40 mouse cellular contexts compared by ENCODE assay signal in genomic region chr6:122569762-122570161, GRCm38 (mm10). TPM values are rescaled to one million over a fixed set of nuclear protein-coding genes. Genes with fewer than 3 reads are reported as not detected.
DNase-seq lines count a peak whose midpoint lies in the region; ATAC-seq and TF ChIP-seq lines count a peak whose summit lies in the region.
"Had no signal": no experiment of that assay in that cellular context is flagged by ENCODE, and none has a peak within 500 bp of the region (broad histone marks: within the 10 kb centered on the region; RNA-seq: fewer than 3 reads in every experiment).

No protein-coding gene starts in this region.

- no peaks in the 10 kb centered on the region for H3K4me1 ChIP-seq in forebrain, embryonic 11.5 days (replicated peaks; ENCODE audit: control insufficient read depth, insufficient read depth, low read length)
- no peaks in the 10 kb centered on the region for H3K4me1 ChIP-seq in forebrain, embryonic 14.5 days (ENCODE audit: control insufficient read depth, insufficient read depth, low read length)
- peaks cover 13% of the 10 kb centered on the region for H3K4me1 ChIP-seq in liver, postnatal 0 days (ENCODE audit: insufficient read depth)
- 0 out of 2 replicates have a peak, but pooled peaks cover 4% of the 10 kb centered on the region for H3K4me1 ChIP-seq in liver, embryonic 11.5 days (replicated peaks; ENCODE audit: control insufficient read depth, insufficient read depth, low read length)
- no peaks in the 10 kb centered on the region for H3K4me1 ChIP-seq in heart, embryonic 12.5 days (replicated peaks)
- H3K4me1 ChIP-seq: intestine, embryonic 15.5 days; liver, embryonic 13.5 days; stomach, embryonic 15.5 days had no signal

- TF ChIP-seq POLR2A in brain, embryonic 14.5 days (IDR thresholded peaks at IDR 0.05; ENCODE audit: borderline replicate concordance, extremely low read depth, insufficient read depth, insufficient read length, poor library complexity, severe bottlenecking): no peak

- H3K4me2 ChIP-seq in forebrain, embryonic 11.5 days (ENCODE audit: low read depth, low read length, severe bottlenecking): no peak overlapping the region
- H3K4me2 ChIP-seq in forebrain, embryonic 14.5 days (ENCODE audit: low read length): no peak overlapping the region
- 0 out of 2 replicates have a peak overlapping the region, but pooled peaks have one; percentile 4 for H3K4me2 ChIP-seq in liver, postnatal 0 days (ENCODE audit: low read depth, low read length)
- no peak overlapping the region for H3K4me2 ChIP-seq in liver, embryonic 11.5 days
- H3K4me2 ChIP-seq in heart, embryonic 12.5 days: no peak overlapping the region
- H3K4me2 ChIP-seq: heart, embryonic 11.5 days; intestine, embryonic 15.5 days; liver, embryonic 13.5 days; stomach, embryonic 15.5 days had no signal

- no peaks in the 10 kb centered on the region for H3K9me3 ChIP-seq in forebrain, embryonic 11.5 days (ENCODE audit: control insufficient read depth, low read length)
- no peaks in the 10 kb centered on the region for H3K9me3 ChIP-seq in forebrain, embryonic 14.5 days (replicated peaks; ENCODE audit: control insufficient read depth, low read length)
- no peaks in the 10 kb centered on the region for H3K9me3 ChIP-seq in liver, postnatal 0 days (ENCODE audit: low read length)
- H3K9me3 ChIP-seq in liver, embryonic 11.5 days (ENCODE audit: control insufficient read depth, low read length): no peaks in the 10 kb centered on the region
- H3K9me3 ChIP-seq in heart, embryonic 12.5 days (replicated peaks): no peaks in the 10 kb centered on the region
- H3K9me3 ChIP-seq: intestine, embryonic 15.5 days; liver, embryonic 13.5 days; midbrain, embryonic 10.5 days; stomach, embryonic 15.5 days had no signal

- no peak overlapping the region for H3K27ac ChIP-seq in forebrain, embryonic 11.5 days (ENCODE audit: low read depth, low read length)
- no peak overlapping the region for H3K27ac ChIP-seq in forebrain, embryonic 14.5 days (ENCODE audit: low read depth, low read length)
- H3K27ac ChIP-seq in liver, postnatal 0 days (ENCODE audit: low read depth): peak overlapping the region; percentile 77; the same call in 1 of the 2 replicates
- no peak overlapping the region for H3K27ac ChIP-seq in liver, embryonic 11.5 days (ENCODE audit: low read depth, low read length)
- peak overlapping the region; percentile 95 for H3K27ac ChIP-seq in macrophage
- no peak overlapping the region for H3K27ac ChIP-seq in heart, embryonic 12.5 days (ENCODE audit: poor library complexity, severe bottlenecking)
- H3K27ac ChIP-seq: intestine, embryonic 15.5 days; liver, embryonic 13.5 days; midbrain, embryonic 10.5 days; stomach, embryonic 15.5 days had no signal

- no peaks in the 10 kb centered on the region for H3K36me3 ChIP-seq in forebrain, embryonic 11.5 days (ENCODE audit: control insufficient read depth, insufficient read depth, low read length)
- no peaks in the 10 kb centered on the region for H3K36me3 ChIP-seq in forebrain, embryonic 14.5 days (ENCODE audit: control insufficient read depth, insufficient read depth, low read length)
- no peaks in the 10 kb centered on the region for H3K36me3 ChIP-seq in liver, postnatal 0 days (replicated peaks; ENCODE audit: insufficient read depth, low read length)
- no peaks in the 10 kb centered on the region for H3K36me3 ChIP-seq in liver, embryonic 11.5 days (ENCODE audit: control insufficient read depth, insufficient read depth, low read length)
- no peaks in the 10 kb centered on the region for H3K36me3 ChIP-seq in macrophage (ENCODE audit: inconsistent target)
- no peaks in the 10 kb centered on the region for H3K36me3 ChIP-seq in heart, embryonic 12.5 days
- H3K36me3 ChIP-seq: intestine, embryonic 15.5 days; liver, embryonic 13.5 days; midbrain, embryonic 10.5 days; stomach, embryonic 15.5 days had no signal

- no peak overlapping the region for H3K4me3 ChIP-seq in forebrain, embryonic 11.5 days (ENCODE audit: low read depth, low read length)
- no peak overlapping the region for H3K4me3 ChIP-seq in forebrain, embryonic 14.5 days (ENCODE audit: low read depth, low read length)
- H3K4me3 ChIP-seq in liver, postnatal 0 days (ENCODE audit: low read depth, low read length): no peak overlapping the region
- H3K4me3 ChIP-seq in liver, embryonic 11.5 days (ENCODE audit: low read depth, low read length): no peak overlapping the region
- H3K4me3 ChIP-seq in macrophage (ENCODE audit: inconsistent target): no peak overlapping the region
- H3K4me3 ChIP-seq in heart, embryonic 12.5 days: no peak overlapping the region
- H3K4me3 ChIP-seq: intestine, embryonic 15.5 days; liver, embryonic 13.5 days; midbrain, embryonic 10.5 days; stomach, embryonic 15.5 days had no signal

- WGBS in forebrain, embryonic 11.5 days: 79% methylated on average over 1 of the region's 1 CpGs
- 50% methylated on average over 1 of the region's 1 CpGs for WGBS in forebrain, embryonic 14.5 days
- WGBS in liver, postnatal 0 days (ENCODE audit: insufficient replicate concordance): 57% methylated on average over 1 of the region's 1 CpGs
- WGBS in liver, embryonic 11.5 days: 79% methylated on average over 1 of the region's 1 CpGs
- 57% methylated on average over 1 of the region's 1 CpGs for WGBS in macrophage (ENCODE audit: missing documents)
- 45% methylated on average over 1 of the region's 1 CpGs for WGBS in heart, embryonic 12.5 days

- H3K27me3 ChIP-seq in forebrain, embryonic 11.5 days (ENCODE audit: control insufficient read depth, insufficient read depth, low read length): no peaks in the 10 kb centered on the region
- H3K27me3 ChIP-seq in forebrain, embryonic 14.5 days (replicated peaks; ENCODE audit: control insufficient read depth, insufficient read depth, low read length): no peaks in the 10 kb centered on the region
- no peaks in the 10 kb centered on the region for H3K27me3 ChIP-seq in liver, postnatal 0 days (ENCODE audit: insufficient read depth, low read length)
- no peaks in the 10 kb centered on the region for H3K27me3 ChIP-seq in liver, embryonic 11.5 days (replicated peaks; ENCODE audit: control insufficient read depth, insufficient read depth, low read length)
- H3K27me3 ChIP-seq in heart, embryonic 12.5 days (replicated peaks): 0 out of 2 replicates have a peak, but pooled peaks cover 3% of the 10 kb centered on the region
- H3K27me3 ChIP-seq: CH12.LX; intestine, embryonic 15.5 days; liver, embryonic 13.5 days; stomach, embryonic 15.5 days had no signal

- no peak for TF ChIP-seq CTCF in liver, postnatal 0 days (IDR thresholded peaks at IDR 0.05; ENCODE audit: low read depth)
- no peak for TF ChIP-seq CTCF in brain, embryonic 14.5 days (IDR thresholded peaks at IDR 0.05; ENCODE audit: borderline replicate concordance, extremely low read depth, insufficient read depth, insufficient read length)

- peak; percentile 30 for ATAC-seq in forebrain, embryonic 11.5 days (replicated peaks; ENCODE audit: low FRiP score)
- ATAC-seq in forebrain, embryonic 14.5 days: no peak; the same call in 1 of the 2 replicates
- ATAC-seq in liver, postnatal 0 days: no peak
- no peak for ATAC-seq in liver, embryonic 11.5 days (replicated peaks; ENCODE audit: low FRiP score)
- ATAC-seq in heart, embryonic 12.5 days (ENCODE audit: insufficient number of reproducible peaks, low FRiP score): no peak
- ATAC-seq: activated CD4-positive, CD25-positive, alpha-beta regulatory T cell, adult 4 months; intestine, embryonic 15.5 days had no signal

- TF ChIP-seq EP300 in liver, postnatal 0 days (IDR thresholded peaks at IDR 0.05; ENCODE audit: low read depth): no peak

- H3K9ac ChIP-seq in forebrain, embryonic 11.5 days (ENCODE audit: low read length): no peak overlapping the region
- H3K9ac ChIP-seq in forebrain, embryonic 14.5 days (ENCODE audit: low read length): no peak overlapping the region
- H3K9ac ChIP-seq in liver, postnatal 0 days (replicated peaks): no peak overlapping the region
- H3K9ac ChIP-seq in liver, embryonic 11.5 days (ENCODE audit: low read depth, low read length): no peak overlapping the region
- H3K9ac ChIP-seq in heart, embryonic 12.5 days: no peak overlapping the region
- H3K9ac ChIP-seq: intestine, embryonic 15.5 days; liver, embryonic 13.5 days; stomach, embryonic 15.5 days had no signal

- no peak for DNase-seq in forebrain, embryonic 11.5 days (ENCODE audit: low spot score)
- DNase-seq in forebrain, embryonic 14.5 days (ENCODE audit: low spot score): no peak
- DNase-seq in liver, postnatal 0 days: no peak
- DNase-seq in liver, embryonic 11.5 days (ENCODE audit: low spot score): no peak
- peak; percentile 17 for DNase-seq in brain, embryonic 14.5 days (ENCODE audit: low read depth)
- no peak for DNase-seq in lung, postnatal 10 days
- DNase-seq: adrenal gland, adult 2 months; adrenal gland, postnatal 36 days; cerebellum, adult 11 months; cerebellum, adult 9-10 months; cerebellum, postnatal 36 days; gastrocnemius, postnatal 14 days; heart, adult 11 months; kidney, adult 2 months; kidney, postnatal 4 days; layer of hippocampus, postnatal 36 days; left cerebral cortex, postnatal 4 days; liver, embryonic 13.5 days; lung, adult 2 months; lung, postnatal 14 days; right cerebral cortex, postnatal 14 days; thymus, postnatal 14 days had no signal

- no peaks in the 10 kb centered on the region for H3K79me2 ChIP-seq in macrophage (ENCODE audit: inconsistent target)

RNA-seq across cellular contexts. Expression of gene Aicda, which starts 16.2 kb away (rescaled TPM):
- polyA plus RNA-seq in forebrain, embryonic 11.5 days (2014; fragmentation: Nextera tagmentation; extraction: Ambion mirVana): not detected in 2 replicates
- 0.43 and 0.52 TPM in 2 replicates for polyA plus RNA-seq in forebrain, embryonic 14.5 days (2014; fragmentation: Nextera tagmentation; extraction: Ambion mirVana)
- polyA plus RNA-seq in liver, postnatal 0 days (2015; fragmentation: Nextera tagmentation; extraction: Ambion mirVana): 0.06 TPM in 1 of 2 replicates, not detected in the other
- 0.18 TPM in 1 of 2 replicates, not detected in the other for polyA plus RNA-seq in liver, embryonic 11.5 days (2014; fragmentation: Nextera tagmentation; extraction: Ambion mirVana)
- 0.25 and 0.75 TPM in 2 replicates for polyA plus RNA-seq in brain, embryonic 14.5 days (2012; rRNA removed)
- not detected for total RNA-seq in macrophage (2018; cell fraction: chromatin; rRNA removed)
- under 1 TPM in 8 of 26 experiments, not detected in 18; 0.05 to 0.13 (median 0.09) TPM for total RNA-seq in macrophage (2018; cell fraction: cytosol; rRNA removed)
- not detected for total RNA-seq in macrophage (2018; cell fraction: nucleus; rRNA removed)
- polyA plus RNA-seq in macrophage (2018): 0.13 TPM in 1 of 3 replicates, not detected in the others
- polyA plus RNA-seq in heart, embryonic 12.5 days (2016; fragmentation: Nextera tagmentation; extraction: Ambion mirVana): not detected in 2 replicates
- total RNA-seq: adrenal gland, adult 2 months; adrenal gland, postnatal 36 days; gastrocnemius, postnatal 14 days; hematopoietic stem cell, adult 5-6 weeks; layer of hippocampus, adult 8-10 months; layer of hippocampus, postnatal 36 days; megakaryocyte progenitor cell, adult 5-6 weeks; monocyte, adult 5-6 weeks had no signal
- polyA plus RNA-seq: adrenal gland, adult 2 months; C2C12; embryonic facial prominence, embryonic 11.5 days; heart, postnatal 0 days; intestine, embryonic 15.5 days; kidney, adult 2 months; kidney, embryonic 16.5 days; liver, embryonic 13.5 days; lung, adult 2 months; midbrain, embryonic 10.5 days; urinary bladder, adult 2 months had no signal

RNA-seq across cellular contexts. Expression of gene Apobec1, which starts 32.5 kb away (rescaled TPM):
- polyA plus RNA-seq in forebrain, embryonic 11.5 days (2014; fragmentation: Nextera tagmentation; extraction: Ambion mirVana): 1.2 and 1.7 TPM in 2 replicates
- polyA plus RNA-seq in forebrain, embryonic 14.5 days (2014; fragmentation: Nextera tagmentation; extraction: Ambion mirVana): 3.7 and 4.3 TPM in 2 replicates
- 11.9 and 12.3 TPM in 2 replicates for polyA plus RNA-seq in liver, postnatal 0 days (2015; fragmentation: Nextera tagmentation; extraction: Ambion mirVana)
- polyA plus RNA-seq in liver, embryonic 11.5 days (2014; fragmentation: Nextera tagmentation; extraction: Ambion mirVana): 3.7 and 5.6 TPM in 2 replicates
- 1.9 and 3.5 TPM in 2 replicates for polyA plus RNA-seq in brain, embryonic 14.5 days (2012; rRNA removed)
- total RNA-seq in macrophage (2018; cell fraction: chromatin; rRNA removed): 1,000 to 10,000 TPM in 17 of 26 experiments, 100 to 1,000 TPM in 9; 315 to 2,085 (median 1,261) TPM
- total RNA-seq in macrophage (2018; cell fraction: cytosol; rRNA removed): 100 to 1,000 TPM; 233 to 622 (median 484) TPM
- 1,000 to 10,000 TPM in 12 of 26 experiments, 100 to 1,000 TPM in 14; 360 to 1,596 (median 951) TPM for total RNA-seq in macrophage (2018; cell fraction: nucleus; rRNA removed)
- polyA plus RNA-seq in macrophage (2018): 444 to 687 TPM (median 596 TPM) in 3 replicates
- 1.9 and 3.0 TPM in 2 replicates for polyA plus RNA-seq in heart, embryonic 12.5 days (2016; fragmentation: Nextera tagmentation; extraction: Ambion mirVana)

RNA-seq across cellular contexts. Expression of gene Gdf3, which starts 40.1 kb away (rescaled TPM):
- 0.11 TPM in 1 of 2 replicates, not detected in the other for polyA plus RNA-seq in forebrain, embryonic 11.5 days (2014; fragmentation: Nextera tagmentation; extraction: Ambion mirVana)
- polyA plus RNA-seq in forebrain, embryonic 14.5 days (2014; fragmentation: Nextera tagmentation; extraction: Ambion mirVana): not detected in 2 replicates
- polyA plus RNA-seq in liver, postnatal 0 days (2015; fragmentation: Nextera tagmentation; extraction: Ambion mirVana): 0.47 and 1.0 TPM in 2 replicates
- polyA plus RNA-seq in liver, embryonic 11.5 days (2014; fragmentation: Nextera tagmentation; extraction: Ambion mirVana): 13.9 and 14.6 TPM in 2 replicates
- polyA plus RNA-seq in brain, embryonic 14.5 days (2012; rRNA removed): not detected in 2 replicates
- total RNA-seq in macrophage (2018; cell fraction: chromatin; rRNA removed): 10 to 100 TPM in 2 of 26 experiments, 1 to 10 TPM in 24; 1.8 to 12.0 (median 4.9) TPM
- 10 to 100 TPM; 10.5 to 25.7 (median 18.3) TPM for total RNA-seq in macrophage (2018; cell fraction: cytosol; rRNA removed)
- 10 to 100 TPM in 25 of 26 experiments, 1 to 10 TPM in 1; 5.4 to 27.0 (median 20.6) TPM for total RNA-seq in macrophage (2018; cell fraction: nucleus; rRNA removed)
- 23.1 to 29.1 TPM (median 26.4 TPM) in 3 replicates for polyA plus RNA-seq in macrophage (2018)
- 0.14 and 0.28 TPM in 2 replicates for polyA plus RNA-seq in heart, embryonic 12.5 days (2016; fragmentation: Nextera tagmentation; extraction: Ambion mirVana)
- total RNA-seq: adrenal gland, adult 2 months; adrenal gland, postnatal 36 days; CH12.LX; gastrocnemius, postnatal 14 days; layer of hippocampus, adult 8-10 months; layer of hippocampus, postnatal 36 days; left cerebral cortex, postnatal 4 days had no signal
- polyA plus RNA-seq: C2C12; embryonic facial prominence, embryonic 11.5 days; kidney, adult 2 months; kidney, embryonic 16.5 days; lung, adult 2 months; small intestine, adult 2 months; urinary bladder, adult 2 months had no signal

RNA-seq across cellular contexts. Expression of gene Dppa3, which starts 56.4 kb away (rescaled TPM):
- not detected in 2 replicates for polyA plus RNA-seq in forebrain, embryonic 11.5 days (2014; fragmentation: Nextera tagmentation; extraction: Ambion mirVana)
- polyA plus RNA-seq in forebrain, embryonic 14.5 days (2014; fragmentation: Nextera tagmentation; extraction: Ambion mirVana): not detected in 2 replicates
- polyA plus RNA-seq in liver, postnatal 0 days (2015; fragmentation: Nextera tagmentation; extraction: Ambion mirVana): 0.16 TPM in 1 of 2 replicates, not detected in the other
- not detected in 2 replicates for polyA plus RNA-seq in liver, embryonic 11.5 days (2014; fragmentation: Nextera tagmentation; extraction: Ambion mirVana)
- not detected in 2 replicates for polyA plus RNA-seq in brain, embryonic 14.5 days (2012; rRNA removed)
- 1 to 10 TPM in 6 of 26 experiments, not detected in 20; 1.1 to 3.8 (median 1.5) TPM for total RNA-seq in macrophage (2018; cell fraction: chromatin; rRNA removed)
- 1 to 10 TPM in 5 of 26 experiments, under 1 TPM in 20, not detected in 1; 0.29 to 1.3 (median 0.58) TPM for total RNA-seq in macrophage (2018; cell fraction: cytosol; rRNA removed)
- total RNA-seq in macrophage (2018; cell fraction: nucleus; rRNA removed): 1 to 10 TPM in 15 of 26 experiments, under 1 TPM in 2, not detected in 9; 0.86 to 5.5 (median 1.8) TPM
- 1.3 to 3.4 TPM (median 1.4 TPM) in 3 replicates for polyA plus RNA-seq in macrophage (2018)
- polyA plus RNA-seq in heart, embryonic 12.5 days (2016; fragmentation: Nextera tagmentation; extraction: Ambion mirVana): not detected in 2 replicates
- total RNA-seq: adrenal gland, adult 2 months; adrenal gland, postnatal 36 days; CH12.LX; gastrocnemius, postnatal 14 days; hematopoietic stem cell, adult 5-6 weeks; layer of hippocampus, adult 8-10 months; layer of hippocampus, postnatal 36 days; left cerebral cortex, postnatal 4 days; megakaryocyte progenitor cell, adult 5-6 weeks; monocyte, adult 5-6 weeks had no signal
- polyA plus RNA-seq: activated CD4-positive, CD25-positive, alpha-beta regulatory T cell, adult 4 months; adrenal gland, adult 2 months; C2C12; embryonic facial prominence, embryonic 11.5 days; heart, embryonic 11.5 days; intestine, embryonic 15.5 days; kidney, adult 2 months; kidney, embryonic 16.5 days; liver, embryonic 13.5 days; lung, adult 2 months; midbrain, embryonic 10.5 days; small intestine, adult 2 months; stomach, embryonic 15.5 days had no signal

Comparison
In these comparisons a context has a peak if more than half of its experiments do, and no peak if none do; other contexts are left out.
1. H3K27ac ChIP-seq: peak in liver, postnatal 0 days (single experiment) and macrophage (single experiment); none in forebrain, embryonic 11.5 days (single experiment), forebrain, embryonic 14.5 days (single experiment), liver, embryonic 11.5 days (single experiment) and heart, embryonic 12.5 days (single experiment).
2. RNA of gene Apobec1, which starts 32.5 kb away (polyA plus RNA-seq): 444 to 687 TPM in macrophage; 11.9 to 12.3 TPM in liver, postnatal 0 days, 3.7 to 4.3 TPM in forebrain, embryonic 14.5 days, 3.7 to 5.6 TPM in liver, embryonic 11.5 days, 1.9 to 3.0 TPM in heart, embryonic 12.5 days, 1.9 to 3.5 TPM in brain, embryonic 14.5 days and 1.2 to 1.7 TPM in forebrain, embryonic 11.5 days; every median in the first group is over 10 times any median in the second.